Comparison of ENCODE assay signal across 9 mouse cellular contexts in genomic region chr17:46486995-46487394, GRCm38 (mm10). TPM values are rescaled to one million over a fixed set of nuclear protein-coding genes. Genes with fewer than 3 reads are reported as not detected.
DNase-seq lines count a peak whose midpoint lies in the region; ATAC-seq and TF ChIP-seq lines count a peak whose summit lies in the region.
"Had no signal": no experiment of that assay in that cellular context is flagged by ENCODE, and none has a peak within 500 bp of the region (broad histone marks: within the 10 kb centered on the region; RNA-seq: fewer than 3 reads in every experiment).

No protein-coding gene starts in this region.

- no peak for ATAC-seq in heart, embryonic 16.5 days (replicated peaks; ENCODE audit: extremely low read depth, insufficient read depth, low FRiP score)
- ATAC-seq in hindbrain, embryonic 13.5 days (ENCODE audit: low FRiP score): peak; percentile 55
- peak; percentile 51 for ATAC-seq in midbrain, embryonic 15.5 days (replicated peaks)
- no peak for ATAC-seq in megakaryocyte-erythroid progenitor cell, adult 5-6 weeks (replicated peaks; ENCODE audit: low FRiP score, low TSS enrichment, poor library complexity, severe bottlenecking)

- H3K4me2 ChIP-seq in heart, embryonic 16.5 days (ENCODE audit: low read depth, low read length): peak overlapping the region; percentile 64
- H3K4me2 ChIP-seq in hindbrain, embryonic 13.5 days: peak overlapping the region; percentile 78
- H3K4me2 ChIP-seq in midbrain, embryonic 15.5 days: peak overlapping the region; percentile 83

- no peak for TF ChIP-seq CTCF in brain, embryonic 14.5 days (IDR thresholded peaks at IDR 0.05; ENCODE audit: borderline replicate concordance, extremely low read depth, insufficient read depth, insufficient read length)

- WGBS in heart, embryonic 16.5 days: 5% methylated on average over 20 of the region's 22 CpGs
- WGBS in hindbrain, embryonic 13.5 days: 2% methylated on average over 10 of the region's 22 CpGs
- WGBS in midbrain, embryonic 15.5 days: under 1% methylated on average over 10 of the region's 22 CpGs

- H3K36me3 ChIP-seq in heart, embryonic 16.5 days (ENCODE audit: control insufficient read depth, insufficient read depth): no peaks in the 10 kb centered on the region
- peaks cover 9% of the 10 kb centered on the region; the same call in 1 of the 2 replicates for H3K36me3 ChIP-seq in hindbrain, embryonic 13.5 days
- H3K36me3 ChIP-seq in midbrain, embryonic 15.5 days (replicated peaks): no peaks in the 10 kb centered on the region

- H3K9ac ChIP-seq in heart, embryonic 16.5 days (ENCODE audit: low read length): no peak overlapping the region
- H3K9ac ChIP-seq in hindbrain, embryonic 13.5 days: peak overlapping the region; percentile 97
- peak overlapping the region; percentile 96 for H3K9ac ChIP-seq in midbrain, embryonic 15.5 days

- no peak for DNase-seq in heart, adult 18-20 months
- peak; percentile 23 for DNase-seq in brain, embryonic 14.5 days (ENCODE audit: low read depth)
- no peak for DNase-seq in Muller cell, postnatal 12 days (ENCODE audit: inconsistent ontology term)
- DNase-seq in kidney, adult 11 months: no peak

- no peak for TF ChIP-seq POLR2A in brain, embryonic 14.5 days (IDR thresholded peaks at IDR 0.05; ENCODE audit: borderline replicate concordance, extremely low read depth, insufficient read depth, insufficient read length, poor library complexity, severe bottlenecking)

- peaks cover 60% of the 10 kb centered on the region for H3K27me3 ChIP-seq in heart, embryonic 16.5 days (ENCODE audit: control insufficient read depth, insufficient read depth, low read length)
- H3K27me3 ChIP-seq in hindbrain, embryonic 13.5 days: peaks cover 24% of the 10 kb centered on the region
- H3K27me3 ChIP-seq in midbrain, embryonic 15.5 days (replicated peaks): no peaks in the 10 kb centered on the region

- H3K4me3 ChIP-seq in heart, embryonic 16.5 days (ENCODE audit: low read length): peak overlapping the region; percentile 47
- H3K4me3 ChIP-seq in hindbrain, embryonic 13.5 days: peak overlapping the region; percentile 79
- peak overlapping the region; percentile 80 for H3K4me3 ChIP-seq in midbrain, embryonic 15.5 days
- H3K4me3 ChIP-seq: myocyte had no signal

- H3K4me1 ChIP-seq in heart, embryonic 16.5 days (ENCODE audit: control insufficient read depth, insufficient read depth, low read length): peaks cover 6% of the 10 kb centered on the region; the same call in 1 of the 2 replicates
- H3K4me1 ChIP-seq in hindbrain, embryonic 13.5 days (replicated peaks): peaks cover 46% of the 10 kb centered on the region
- H3K4me1 ChIP-seq in midbrain, embryonic 15.5 days: peaks cover 45% of the 10 kb centered on the region

- H3K9me3 ChIP-seq in heart, embryonic 16.5 days (replicated peaks; ENCODE audit: control insufficient read depth, low read length): no peaks in the 10 kb centered on the region
- no peaks in the 10 kb centered on the region for H3K9me3 ChIP-seq in hindbrain, embryonic 13.5 days
- H3K9me3 ChIP-seq in midbrain, embryonic 15.5 days: no peaks in the 10 kb centered on the region

- H3K27ac ChIP-seq in heart, embryonic 16.5 days (ENCODE audit: low read length): no peak overlapping the region
- H3K27ac ChIP-seq in hindbrain, embryonic 13.5 days: peak overlapping the region; percentile 85
- H3K27ac ChIP-seq in midbrain, embryonic 15.5 days: peak overlapping the region; percentile 79

RNA-seq across cellular contexts. Expression of gene Ttbk1, which starts 0.5 kb away (rescaled TPM):
- polyA plus RNA-seq in heart, embryonic 16.5 days (2015; fragmentation: Nextera tagmentation; extraction: Ambion mirVana): 0.07 and 0.14 TPM in 2 replicates
- total RNA-seq in heart, adult 18-20 months (2021): under 1 TPM; 0.20 to 0.28 TPM
- 22.1 and 35.4 TPM in 2 replicates for polyA plus RNA-seq in brain, embryonic 14.5 days (2012; rRNA removed)
- 4.6 and 4.7 TPM in 2 replicates for polyA plus RNA-seq in hindbrain, embryonic 13.5 days (2015; fragmentation: Nextera tagmentation; extraction: Ambion mirVana)
- polyA plus RNA-seq in midbrain, embryonic 15.5 days (2015; fragmentation: Nextera tagmentation; extraction: Ambion mirVana): 8.7 and 9.0 TPM in 2 replicates
- total RNA-seq in megakaryocyte-erythroid progenitor cell, adult 5-6 weeks (2014; fragmentation: Nextera tagmentation): 0.10 TPM in 1 of 2 replicates, not detected in the other
- total RNA-seq in megakaryocyte-erythroid progenitor cell, adult 5-6 weeks (2017): 0.14 TPM in 1 of 2 replicates, not detected in the other
- polyA plus RNA-seq: myocyte had no signal

RNA-seq across cellular contexts. Expression of gene Dnph1, which starts 9.5 kb away (rescaled TPM):
- polyA plus RNA-seq in heart, embryonic 16.5 days (2015; fragmentation: Nextera tagmentation; extraction: Ambion mirVana): 28.0 and 29.6 TPM in 2 replicates
- 1 to 10 TPM; 1.2 to 1.5 TPM for total RNA-seq in heart, adult 18-20 months (2021)
- polyA plus RNA-seq in brain, embryonic 14.5 days (2012; rRNA removed): 17.6 and 25.7 TPM in 2 replicates
- polyA plus RNA-seq in hindbrain, embryonic 13.5 days (2015; fragmentation: Nextera tagmentation; extraction: Ambion mirVana): 20.4 and 21.8 TPM in 2 replicates
- 14.5 and 17.3 TPM in 2 replicates for polyA plus RNA-seq in midbrain, embryonic 15.5 days (2015; fragmentation: Nextera tagmentation; extraction: Ambion mirVana)
- total RNA-seq in megakaryocyte-erythroid progenitor cell, adult 5-6 weeks (2014; fragmentation: Nextera tagmentation): 49.4 and 60.5 TPM in 2 replicates
- 15.6 and 27.7 TPM in 2 replicates for total RNA-seq in megakaryocyte-erythroid progenitor cell, adult 5-6 weeks (2017)

RNA-seq across cellular contexts. Expression of gene Slc22a7, which starts 48.7 kb away (rescaled TPM):
- polyA plus RNA-seq in heart, embryonic 16.5 days (2015; fragmentation: Nextera tagmentation; extraction: Ambion mirVana): 0.55 and 1.2 TPM in 2 replicates
- not detected for total RNA-seq in heart, adult 18-20 months (2021)
- 0.07 and 0.09 TPM in 2 replicates for polyA plus RNA-seq in brain, embryonic 14.5 days (2012; rRNA removed)
- not detected in 2 replicates for polyA plus RNA-seq in hindbrain, embryonic 13.5 days (2015; fragmentation: Nextera tagmentation; extraction: Ambion mirVana)
- not detected in 2 replicates for polyA plus RNA-seq in midbrain, embryonic 15.5 days (2015; fragmentation: Nextera tagmentation; extraction: Ambion mirVana)
- total RNA-seq in megakaryocyte-erythroid progenitor cell, adult 5-6 weeks (2014; fragmentation: Nextera tagmentation): not detected in 2 replicates
- total RNA-seq in megakaryocyte-erythroid progenitor cell, adult 5-6 weeks (2017): not detected in 2 replicates
- polyA plus RNA-seq: myocyte had no signal

RNA-seq across cellular contexts. Expression of gene Crip3, which starts 58.3 kb away (rescaled TPM):
- polyA plus RNA-seq in heart, embryonic 16.5 days (2015; fragmentation: Nextera tagmentation; extraction: Ambion mirVana): 20.2 and 37.5 TPM in 2 replicates
- total RNA-seq in heart, adult 18-20 months (2021): 1 to 10 TPM in 1 of 2 experiments, under 1 TPM in 1; 0.82 to 1.2 TPM
- 8.2 and 11.3 TPM in 2 replicates for polyA plus RNA-seq in brain, embryonic 14.5 days (2012; rRNA removed)
- 2.4 and 3.1 TPM in 2 replicates for polyA plus RNA-seq in hindbrain, embryonic 13.5 days (2015; fragmentation: Nextera tagmentation; extraction: Ambion mirVana)
- polyA plus RNA-seq in midbrain, embryonic 15.5 days (2015; fragmentation: Nextera tagmentation; extraction: Ambion mirVana): 2.0 and 3.0 TPM in 2 replicates
- total RNA-seq in megakaryocyte-erythroid progenitor cell, adult 5-6 weeks (2014; fragmentation: Nextera tagmentation): not detected in 2 replicates
- not detected in 2 replicates for total RNA-seq in megakaryocyte-erythroid progenitor cell, adult 5-6 weeks (2017)
- polyA plus RNA-seq: myocyte had no signal

RNA-seq across cellular contexts. Expression of gene Cul9, which starts 59.2 kb away (rescaled TPM):
- polyA plus RNA-seq in heart, embryonic 16.5 days (2015; fragmentation: Nextera tagmentation; extraction: Ambion mirVana): 5.6 and 6.4 TPM in 2 replicates
- 10 to 100 TPM; 23.9 to 25.7 TPM for total RNA-seq in heart, adult 18-20 months (2021)
- 37.5 and 50.4 TPM in 2 replicates for polyA plus RNA-seq in brain, embryonic 14.5 days (2012; rRNA removed)
- polyA plus RNA-seq in hindbrain, embryonic 13.5 days (2015; fragmentation: Nextera tagmentation; extraction: Ambion mirVana): 17.1 and 21.6 TPM in 2 replicates
- polyA plus RNA-seq in midbrain, embryonic 15.5 days (2015; fragmentation: Nextera tagmentation; extraction: Ambion mirVana): 25.0 and 26.7 TPM in 2 replicates
- total RNA-seq in megakaryocyte-erythroid progenitor cell, adult 5-6 weeks (2014; fragmentation: Nextera tagmentation): 14.1 and 19.6 TPM in 2 replicates
- total RNA-seq in megakaryocyte-erythroid progenitor cell, adult 5-6 weeks (2017): 2.5 and 4.8 TPM in 2 replicates

Comparison
In these comparisons a context has a peak if more than half of its experiments do, and no peak if none do; other contexts are left out.
1. ATAC-seq: peak in hindbrain, embryonic 13.5 days (single experiment) and midbrain, embryonic 15.5 days (single experiment); none in heart, embryonic 16.5 days (single experiment) and megakaryocyte-erythroid progenitor cell, adult 5-6 weeks (single experiment).
2. Peak in every context shown above with its lines, with median percentiles within 50 percentile points of each other: H3K4me2 ChIP-seq and H3K4me3 ChIP-seq.